Mouse (Mus musculus) layer of hippocampus, postnatal 10 days (tissue): ENCODE measurements at regions not wholly inside any gene's neighbourhood (a gene's known extent, or its start where the extent isn't known, plus 50 kb on each side); places are given as distances from the start of the nearest gene placed in this dataset.

Experiments used
- DNase-seq, 2 experiments: peaks; one replicate each; pipeline ENCODE4 v3.0.0; 2021; ENCODE audit warnings: low spot score in 2 of 2

DNA sequence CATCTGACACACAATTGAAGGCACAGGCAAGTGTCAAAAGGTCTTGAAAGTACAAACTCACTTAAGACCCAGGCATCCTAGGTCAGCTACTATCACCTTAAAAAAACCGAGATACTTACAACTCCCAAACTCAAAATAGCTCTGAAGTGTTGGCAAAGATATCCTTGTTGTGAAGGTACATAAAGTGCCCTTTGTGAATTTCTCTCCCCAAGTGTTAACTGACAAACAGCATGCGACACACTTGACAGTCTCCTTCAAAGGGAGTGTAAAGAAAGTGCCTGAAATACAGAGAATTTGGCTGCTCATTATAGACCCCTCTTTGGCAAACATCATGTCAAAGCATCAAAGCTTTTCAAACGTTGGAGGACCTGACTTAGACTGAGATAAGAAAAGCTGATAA lies 2634.2 kb downstream of the 9330182O14Rik start:
- no peak for DNase-seq

GRCm38 (mm10) chr15:42779903-42780302 lies 2645.7 kb downstream of the 9330182O14Rik start:
- no peak for DNase-seq

- DNase-seq: no peak
These were observed 2667.1 kb downstream of the 9330182O14Rik start for GRCm38 (mm10) chr15:42801217-42801616.

- DNase-seq: no peak
These were observed 2676.8 kb downstream of the 9330182O14Rik start for GRCm38 (mm10) chr15:42810871-42811490.

GRCm38 (mm10) chr15:42815026-42815724 lies 2681.0 kb downstream of the 9330182O14Rik start:
- no peak for DNase-seq

DNA sequence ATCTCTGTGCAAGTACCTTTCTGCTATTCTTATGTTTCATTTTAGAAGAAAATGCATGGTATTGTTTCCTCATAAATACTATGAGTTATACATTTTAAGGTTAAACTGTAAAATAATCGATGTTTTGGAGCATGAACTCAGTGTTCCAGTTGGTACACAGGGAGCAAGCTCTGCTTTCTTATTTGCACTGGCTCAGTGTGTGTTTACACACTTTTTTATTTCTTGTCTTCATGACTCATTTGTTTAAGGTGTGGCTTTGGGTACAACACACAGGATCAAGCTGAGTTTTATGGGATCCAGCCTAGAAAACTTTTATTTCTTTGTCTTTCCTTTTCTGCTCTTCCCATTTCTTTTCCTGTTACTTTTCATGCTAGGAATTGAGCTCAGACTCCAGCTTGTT lies 2704.7 kb downstream of the 9330182O14Rik start:
- no peak for DNase-seq

DNA sequence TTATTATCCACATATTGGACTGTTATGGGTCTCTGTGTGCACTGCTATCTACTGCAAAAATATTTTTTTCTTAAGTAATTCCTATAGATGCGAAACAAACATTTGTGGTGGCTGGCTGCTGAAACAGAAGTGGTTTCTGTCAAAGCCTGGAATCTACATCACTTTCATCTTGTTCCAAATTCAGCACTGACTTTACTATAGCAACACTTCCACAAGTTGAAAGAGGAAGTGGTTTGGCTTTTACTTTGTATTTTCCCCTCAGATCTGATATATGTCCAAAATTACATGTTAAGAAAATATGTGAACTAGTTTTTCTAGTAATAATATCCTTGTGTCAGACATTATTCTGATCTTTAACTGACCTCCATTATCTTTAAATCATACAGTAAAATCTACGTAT lies 2715.8 kb downstream of the 9330182O14Rik start:
- DNase-seq: no peak

- no peak for DNase-seq
These were observed 2738.3 kb downstream of the 9330182O14Rik start for GRCm38 (mm10) chr15:42872491-42872890.

- no peak for DNase-seq
These were observed 2760.4 kb downstream of the 9330182O14Rik start for GRCm38 (mm10) chr15:42894611-42895010.

- DNase-seq: no peak
These were observed 2765.9 kb downstream of the 9330182O14Rik start for GRCm38 (mm10) chr15:42900056-42900455.

DNA sequence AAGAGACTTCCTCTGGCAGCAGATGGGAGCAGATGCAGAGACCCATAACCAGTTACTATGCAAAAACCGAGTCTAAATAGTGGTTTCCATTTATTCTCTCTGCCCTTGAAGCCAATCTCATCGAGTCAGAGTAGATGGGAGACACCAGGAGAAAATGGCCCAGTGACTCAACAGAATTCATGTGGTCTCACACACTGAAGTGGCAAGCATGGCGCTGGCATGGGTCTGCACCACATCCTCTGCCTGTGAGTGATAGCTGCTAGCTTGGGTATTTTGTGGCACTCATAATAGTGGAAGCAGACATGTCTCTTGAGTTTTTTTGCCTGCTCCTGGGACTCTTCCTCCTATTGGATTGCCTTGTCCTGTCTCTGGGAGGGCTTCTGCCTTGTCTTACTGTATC lies 2767.6 kb downstream of the 9330182O14Rik start:
- no peak for DNase-seq

GRCm38 (mm10) chr15:42911357-42911756 lies 2777.2 kb downstream of the 9330182O14Rik start:
- DNase-seq: no peak

- no peak for DNase-seq
These were observed 2778.7 kb downstream of the 9330182O14Rik start for GRCm38 (mm10) chr15:42912880-42913279.

DNA sequence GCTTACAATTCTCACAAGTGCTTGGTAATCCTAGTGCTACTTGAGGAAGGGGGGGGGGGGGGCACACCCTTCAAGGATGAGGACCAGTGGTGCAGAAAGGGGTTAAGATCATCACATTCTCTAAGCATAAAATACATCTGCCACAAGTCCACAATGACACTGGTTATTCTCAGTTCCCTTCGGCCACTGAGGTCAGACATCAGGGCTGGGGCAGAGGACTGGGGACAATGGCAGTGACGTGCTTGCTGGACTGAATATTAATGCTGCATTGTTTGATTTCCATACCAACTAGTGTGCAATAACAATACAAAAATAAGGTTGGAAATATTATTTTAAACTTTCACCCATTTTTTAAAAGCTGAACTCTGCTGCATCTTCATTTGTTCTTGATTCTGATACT lies 2779.1 kb downstream of the 9330182O14Rik start:
- no peak for DNase-seq

DNA sequence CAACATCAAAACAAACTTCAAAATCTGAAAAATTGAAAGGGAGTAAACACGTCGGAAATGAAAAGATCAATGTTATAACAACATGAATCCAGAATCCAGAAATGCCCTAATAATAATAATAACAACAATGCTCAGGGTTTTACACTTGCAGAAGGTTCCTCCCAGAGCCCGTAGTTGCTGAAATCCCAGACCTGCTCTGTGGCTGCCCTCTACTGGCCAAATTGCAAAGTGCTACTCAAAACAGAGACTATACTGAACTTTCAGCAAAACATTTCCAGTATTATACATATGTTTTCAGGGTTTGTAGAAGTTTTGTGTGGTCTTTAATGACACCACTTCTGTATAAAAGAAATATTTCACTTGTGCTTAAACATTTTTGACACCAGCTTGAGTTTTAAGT lies 2779.9 kb downstream of the 9330182O14Rik start:
- peak; percentile 81 to 82 for DNase-seq

DNA sequence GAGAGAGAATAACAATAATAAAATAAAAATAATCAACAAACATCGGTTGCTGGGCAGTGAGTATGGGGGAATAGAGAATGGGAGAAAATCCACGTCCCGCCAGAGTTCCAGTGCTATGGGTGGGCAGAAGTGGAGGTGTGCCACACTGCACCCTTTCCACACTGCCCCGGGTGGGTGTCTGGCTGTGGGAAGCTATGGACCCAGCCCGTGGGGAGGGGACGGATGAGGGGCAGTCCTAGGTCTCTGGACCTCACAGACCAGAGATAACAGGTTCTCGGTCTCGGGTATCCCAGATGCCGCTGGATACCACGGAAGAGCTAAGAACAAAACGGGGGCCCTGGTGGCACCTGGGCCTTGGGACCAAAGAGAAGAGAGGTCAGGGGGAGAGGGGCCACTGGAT lies 2781.0 kb downstream of the 9330182O14Rik start:
- DNase-seq: no peak

GRCm38 (mm10) chr15:42921618-42922017 lies 2787.5 kb downstream of the 9330182O14Rik start:
- DNase-seq: no peak

DNA sequence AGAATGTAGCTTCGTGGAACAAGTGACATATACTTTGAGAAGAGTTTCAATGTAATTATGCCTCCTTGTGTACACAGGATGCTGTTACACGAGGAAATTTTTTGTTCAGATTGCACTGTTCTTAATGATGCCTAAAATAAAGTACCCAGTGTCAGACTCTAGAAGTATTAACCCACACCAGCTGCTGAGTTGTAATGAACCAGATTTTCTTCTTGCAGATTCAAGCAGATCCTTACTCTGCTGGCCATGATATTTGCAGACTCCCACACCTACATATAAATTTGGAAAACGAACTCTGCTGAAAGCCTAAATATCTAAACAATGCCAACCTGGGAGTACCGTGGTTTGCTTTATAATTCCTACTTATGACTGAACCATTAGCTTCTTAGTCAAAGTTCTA lies 2794.2 kb downstream of the 9330182O14Rik start:
- DNase-seq: no peak

GRCm38 (mm10) chr15:42944610-42945009 lies 2810.4 kb downstream of the 9330182O14Rik start:
- DNase-seq: no peak

- DNase-seq: no peak
These were observed 2821.0 kb downstream of the 9330182O14Rik start for GRCm38 (mm10) chr15:42955167-42955566.

- peak; percentile 49 to 70 for DNase-seq
These were observed 2828.7 kb downstream of the 9330182O14Rik start for GRCm38 (mm10) chr15:42962747-42963338.

DNA sequence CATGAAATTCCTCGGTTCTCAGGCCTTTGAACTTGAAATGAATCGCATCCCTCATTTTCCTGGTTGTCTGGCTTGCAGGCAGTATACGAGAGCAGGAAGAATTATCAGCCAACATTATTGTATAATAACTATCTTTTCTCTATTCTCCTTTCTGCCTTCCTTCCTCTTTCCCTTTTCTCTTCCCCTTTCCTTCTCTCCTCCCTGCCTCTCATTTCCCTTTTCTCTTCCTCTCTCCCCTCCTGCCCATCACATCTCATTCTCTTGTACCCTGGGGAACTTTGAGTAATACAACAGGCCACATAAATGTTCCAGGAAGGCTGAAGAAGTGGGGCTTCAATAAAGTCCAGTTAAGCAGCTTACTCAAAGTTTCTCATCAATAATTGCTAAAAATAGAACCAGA lies 2831.1 kb downstream of the 9330182O14Rik start:
- no peak for DNase-seq
